Mouse (Mus musculus) ES-E14 (cell line): ENCODE measurements around the gene Gm44503. TPM values are rescaled to one million over a fixed set of nuclear protein-coding genes. Genes with fewer than 3 reads are reported as not detected.
A peak's percentile ranks its signal among the peaks of the same experiment; 100 is the strongest.

Experiments
- DNase-seq: peaks from one replicate; pipeline ENCODE4 v3.0.0-alpha.2; 2013; ENCODE audit warnings: low read depth, low spot score
- H3K27ac ChIP-seq: 2 replicates; pipeline ENCODE4 v1.5.1; 2012; ENCODE audit warnings: low read depth, mild to moderate bottlenecking, low read length, moderate library complexity, mixed read lengths; ENCODE audit not compliant: poor library complexity, insufficient read depth, severe bottlenecking
- H3K36me3 ChIP-seq: 2 replicates; pipeline ENCODE4 v1.6.1; 2012; ENCODE audit warnings: mild to moderate bottlenecking, low read length, moderate library complexity, mixed read lengths; ENCODE audit not compliant: control insufficient read depth, poor library complexity, insufficient read depth, severe bottlenecking
- H3K4me1 ChIP-seq, 2 experiments: fragments of 150-350 bp in 1 of 2; sonication (generic) in 1 of 2; 2 replicates each; pipeline ENCODE4 v1.6.1; 2012; ENCODE audit warnings: low read length in 2 of 2, mild to moderate bottlenecking in 1 of 2, mixed read lengths in 1 of 2; ENCODE audit not compliant: control insufficient read depth in 2 of 2, insufficient read depth in 2 of 2, poor library complexity in 1 of 2
- H3K4me3 ChIP-seq, 2 experiments: fragments of 150-350 bp in 1 of 2; sonication (generic) in 1 of 2; 2 replicates each; pipeline ENCODE4 v1.5.1; 2012; ENCODE audit warnings: low read length in 2 of 2, low read depth in 1 of 2, mild to moderate bottlenecking in 1 of 2, mixed read lengths in 1 of 2; ENCODE audit not compliant: insufficient read depth in 1 of 2, poor library complexity in 1 of 2, severe bottlenecking in 1 of 2
- H3K9ac ChIP-seq: 2 replicates; pipeline ENCODE4 v1.6.1; 2012; ENCODE audit warnings: low read depth, mild to moderate bottlenecking, low read length, mixed read lengths; ENCODE audit not compliant: poor library complexity, insufficient read depth, severe bottlenecking
- H3K9me3 ChIP-seq: fragments of 150-350 bp; sonication (generic); 2 replicates; pipeline ENCODE4 v1.6.1; 2012; ENCODE audit warnings: low read depth, mild to moderate bottlenecking, low read length; ENCODE audit not compliant: control insufficient read depth, insufficient read depth
- CHD2 ChIP-seq: IDR thresholded peaks from 2 replicates; pipeline ENCODE4 v1.6.1; 2014; ENCODE audit warnings: mild to moderate bottlenecking, low read depth, low read length, inconsistent platforms
- HCFC1 ChIP-seq: IDR thresholded peaks from 2 replicates; pipeline ENCODE4 v1.6.1; 2012; ENCODE audit warnings: low read length, inconsistent platforms, borderline replicate concordance; ENCODE audit not compliant: insufficient read depth
- MAFK ChIP-seq: IDR thresholded peaks from 2 replicates; pipeline ENCODE4 v1.6.1; 2014; ENCODE audit warnings: mild to moderate bottlenecking, low read depth, low read length, inconsistent platforms; ENCODE audit not compliant: insufficient read depth
- ZC3H11A ChIP-seq: IDR thresholded peaks from 2 replicates; pipeline ENCODE4 v1.6.1; 2012; ENCODE audit warnings: low read depth, mild to moderate bottlenecking, inconsistent platforms, low read length, borderline replicate concordance
- ZNF384 ChIP-seq: IDR thresholded peaks from 2 replicates; pipeline ENCODE4 v1.6.1; 2012; ENCODE audit warnings: low read depth, low read length, inconsistent platforms
- in situ Hi-C, 2 experiments: fragments of 600-800 bp; cut with MboI; formaldehyde crosslinking; loops; one replicate each; pipeline ENCODE4 v1.15.1; 2025; ENCODE audit warnings: low sequenced_read_pairs in 2 of 2, inconsistent platforms in 1 of 2; ENCODE audit not compliant: unreplicated experiment in 2 of 2
- total RNA-seq: library from RNA; depleted of rRNA; stranded (reverse); fragments of 300-350 nt; gene quantifications from 2 replicates; pipeline ENCODE4 v1.2.3, GENCODE M21; 2012; rRNA removed

Gm44503 gene
- 0.04 TPM in 1 of 2 replicates, not detected in the other for total RNA-seq

- in situ Hi-C loops, result no loop called here
- Histone ChIP-seq H3K36me3 (no peaks in the 10 kb centered on the region), H3K4me3 (peak within 1 kb of the TSS; percentile 82 to 92), H3K9me3 (no peaks in the 10 kb centered on the region), H3K9ac (peak within 1 kb of the TSS; percentile 77), H3K4me1 (peaks cover 5% of the 10 kb centered on the region in 2 experiments; a peak in 3 of 4 replicates), H3K27ac (peak within 1 kb of the TSS; percentile 8; the same call in 1 of the 2 replicates)
- TF ChIP-seq CHD2 (no peak), HCFC1 (peak; percentile 45; the same call in 1 of the 2 replicates)
- peak; percentile 68 for DNase-seq
Measured at GRCm38 (mm10) chr9:72958521-72959450, at the start of gene Gm44503, which contains the start of gene Dyx1c1. Gene Gm44503 (plus strand): TSS chr9:72958852. Gene Dyx1c1 (plus strand): TSS chr9:72958785.

- peak; percentile 38 for DNase-seq
- Histone ChIP-seq H3K9ac (no peak overlapping the region), H3K4me1 (peaks cover 2 to 3% of the 10 kb centered on the region in 2 experiments; a peak in 2 of 4 replicates), H3K4me3 (peak overlapping the region in 1 of 2 experiments; percentile 56; a peak in 1 of 4 replicates), H3K27ac (no peak overlapping the region), H3K9me3 (no peaks in the 10 kb centered on the region), H3K36me3 (no peaks in the 10 kb centered on the region)
- in situ Hi-C loops, result no loop called here
- no peak for TF ChIP-seq HCFC1
- no peak for TF ChIP-seq MAFK
- TF ChIP-seq ZNF384, result no peak
- TF ChIP-seq CHD2, result no peak
Measured at GRCm38 (mm10) chr9:72911381-72911780, 47.3 kb upstream of the Gm44503 start.

- H3K4me3 ChIP-seq, result peak overlapping the region in 1 of 2 experiments; percentile 27; a peak in 1 of 4 replicates
Measured at GRCm38 (mm10) chr9:72913551-72913950, 45.1 kb upstream of the Gm44503 start.

GRCm38 (mm10) chr9:72915728-72916127, 42.9 kb upstream of the Gm44503 start:
- Histone ChIP-seq H3K9me3 (no peaks in the 10 kb centered on the region), H3K36me3 (no peaks in the 10 kb centered on the region), H3K4me3 (no peak overlapping the region), H3K27ac (no peak overlapping the region), H3K4me1 (peaks cover 2% of the 10 kb centered on the region in 2 experiments; a peak in 1 of 4 replicates), H3K9ac (no peak overlapping the region)
- TF ChIP-seq HCFC1, result no peak
- DNase-seq, result no peak
- in situ Hi-C loops, result no loop called here

More at GRCm38 (mm10) chr9:72913551-72913950, 45.1 kb upstream of the Gm44503 start:
- Histone ChIP-seq H3K4me1 (peaks cover 2% of the 10 kb centered on the region in 2 experiments; a peak in 1 of 4 replicates), H3K9me3 (no peaks in the 10 kb centered on the region), H3K27ac (no peak overlapping the region), H3K9ac (no peak overlapping the region), H3K36me3 (no peaks in the 10 kb centered on the region)
- no peak for DNase-seq
- in situ Hi-C loops, result no loop called here
- TF ChIP-seq ZNF384 (no peak), CHD2 (no peak), MAFK (no peak), HCFC1 (no peak), ZC3H11A (no peak)

- no peak for DNase-seq
- no peaks in the 10 kb centered on the region for H3K36me3 ChIP-seq
- no peak overlapping the region for H3K27ac ChIP-seq
- TF ChIP-seq HCFC1 (no peak), MAFK (no peak), CHD2 (no peak), ZC3H11A (no peak), ZNF384 (no peak)
- H3K4me3 ChIP-seq, result no peak overlapping the region
- H3K9me3 ChIP-seq, result no peaks in the 10 kb centered on the region
- no peak overlapping the region for H3K9ac ChIP-seq
- H3K4me1 ChIP-seq, result peaks cover 0 to 1% of the 10 kb centered on the region in 2 experiments; a peak in 1 of 4 replicates
- in situ Hi-C loops, result no loop called here
Measured at GRCm38 (mm10) chr9:72923068-72923467, 35.6 kb upstream of the Gm44503 start.
